Comparison of ENCODE assay signal across 22 mouse cellular contexts in genomic region chr16:43172912-43173311, GRCm38 (mm10).
A peak's percentile ranks its signal among the peaks of the same experiment; 100 is the strongest.
DNase-seq lines count a peak whose midpoint lies in the region; ATAC-seq and TF ChIP-seq lines count a peak whose summit lies in the region.
"Had no signal": no experiment of that assay in that cellular context is flagged by ENCODE, and none has a peak within 500 bp of the region (broad histone marks: within the 10 kb centered on the region; RNA-seq: fewer than 3 reads in every experiment).

No protein-coding gene starts in this region.

- no peak overlapping the region for H3K27ac ChIP-seq in hindbrain, embryonic 16.5 days (ENCODE audit: low read depth, low read length)
- no peak overlapping the region for H3K27ac ChIP-seq in hindbrain, embryonic 10.5 days
- H3K27ac ChIP-seq: heart, embryonic 10.5 days; hindbrain, postnatal 0 days; midbrain, embryonic 10.5 days had no signal

- H3K4me2 ChIP-seq in hindbrain, embryonic 16.5 days (ENCODE audit: low read length): no peak overlapping the region

- TF ChIP-seq CTCF in brain, embryonic 14.5 days (IDR thresholded peaks at IDR 0.05; ENCODE audit: borderline replicate concordance, extremely low read depth, insufficient read depth, insufficient read length): no peak

- 0 out of 2 replicates have a peak, but pooled peaks have one; percentile 61 for ATAC-seq in hindbrain, embryonic 16.5 days
- ATAC-seq: CD4-positive, CD25-positive, alpha-beta regulatory T cell, adult 4 months; hindbrain, postnatal 0 days had no signal

- no peaks in the 10 kb centered on the region for H3K36me3 ChIP-seq in hindbrain, embryonic 16.5 days (ENCODE audit: control insufficient read depth, insufficient read depth, low read length)
- H3K36me3 ChIP-seq in hindbrain, embryonic 10.5 days: no peaks in the 10 kb centered on the region
- H3K36me3 ChIP-seq: G1E; heart, embryonic 10.5 days; midbrain, embryonic 10.5 days had no signal

- H3K9ac ChIP-seq in hindbrain, embryonic 16.5 days (ENCODE audit: low read depth, low read length): no peak overlapping the region

- 47% methylated on average over 1 of the region's 1 CpGs for whole genome bisulfite sequencing in hindbrain, embryonic 16.5 days
- 63% methylated on average over 1 of the region's 1 CpGs for WGBS in hindbrain, embryonic 10.5 days

- H3K4me1 ChIP-seq in hindbrain, embryonic 16.5 days (ENCODE audit: control insufficient read depth, insufficient read depth, low read depth, low read length): no peaks in the 10 kb centered on the region
- peaks cover 6% of the 10 kb centered on the region; the same call in 1 of the 2 replicates for H3K4me1 ChIP-seq in hindbrain, embryonic 10.5 days (replicated peaks)
- H3K4me1 ChIP-seq: heart, embryonic 10.5 days had no signal

- TF ChIP-seq POLR2A in brain, embryonic 14.5 days (IDR thresholded peaks at IDR 0.05; ENCODE audit: borderline replicate concordance, extremely low read depth, insufficient read depth, insufficient read length, poor library complexity, severe bottlenecking): no peak

- peak; percentile 26 for DNase-seq in adrenal gland, postnatal 10 days
- DNase-seq in adrenal gland, adult (ENCODE audit: inconsistent age in 2 of 2, low spot score in 1 of 2): no peak
- no peak for DNase-seq in hindbrain, embryonic 10.5 days (ENCODE audit: low spot score)
- peak; percentile 74 for DNase-seq in brain, embryonic 14.5 days (ENCODE audit: low read depth)
- DNase-seq in cerebellum, postnatal 10 days: peak; percentile 57 to 79
- DNase-seq in gastrocnemius, adult 8-10 months (ENCODE audit: low spot score in 2 of 2): no peak
- DNase-seq in embryo, embryonic 11 days: no peak
- DNase-seq: gastrocnemius, postnatal 14 days; heart, postnatal 10 days; kidney, adult 2 months; kidney, postnatal 25 days; liver; lung, adult 2 months; lung, postnatal 4 days; thymus, postnatal 36 days had no signal

- H3K9me3 ChIP-seq in hindbrain, embryonic 16.5 days (ENCODE audit: control insufficient read depth, low read length): no peaks in the 10 kb centered on the region
- H3K9me3 ChIP-seq in hindbrain, embryonic 10.5 days: no peaks in the 10 kb centered on the region
- H3K9me3 ChIP-seq: G1E; heart, embryonic 10.5 days; midbrain, embryonic 10.5 days had no signal

- H3K27me3 ChIP-seq in hindbrain, embryonic 16.5 days (replicated peaks; ENCODE audit: control insufficient read depth, insufficient read depth, low read length): no peaks in the 10 kb centered on the region
- H3K27me3 ChIP-seq in hindbrain, embryonic 10.5 days (ENCODE audit: insufficient read depth, poor library complexity, severe bottlenecking): no peaks in the 10 kb centered on the region

- no peak overlapping the region for H3K4me3 ChIP-seq in hindbrain, embryonic 16.5 days (ENCODE audit: low read length)
- H3K4me3 ChIP-seq in hindbrain, embryonic 10.5 days: no peak overlapping the region
- H3K4me3 ChIP-seq: heart, embryonic 10.5 days; midbrain, embryonic 10.5 days; myocyte had no signal

Comparison
In these comparisons a context has a peak if more than half of its experiments do, and no peak if none do; other contexts are left out.
1. DNase-seq: peak in adrenal gland, postnatal 10 days (single experiment), brain, embryonic 14.5 days (single experiment) and cerebellum, postnatal 10 days (2 of 2); none in adrenal gland, adult (0 of 2), hindbrain, embryonic 10.5 days (single experiment), gastrocnemius, adult 8-10 months (0 of 2) and embryo, embryonic 11 days (single experiment).